Mouse (Mus musculus) limb, embryonic 13.5 days (tissue): Measurements from ENCODE around the gene Olfr106-ps. TPM values are rescaled to one million over a fixed set of nuclear protein-coding genes. Genes with fewer than 3 reads are reported as not detected.

Experiments
- ATAC-seq: fragments of 200-750 bp; cut with Nextera tagmentation; 2 replicates; pipeline ENCODE4 v1.8.0; 2017; ENCODE audit warnings: low read depth, moderate number of reproducible peaks, moderate TSS enrichment; ENCODE audit not compliant: low FRiP score
- H3K27ac ChIP-seq: fragments of 300-500 bp; sonication (generic); 2 replicates; pipeline ENCODE4 v1.5.1; 2015; ENCODE audit warnings: inconsistent platforms, mild to moderate bottlenecking, moderate library complexity
- H3K27me3 ChIP-seq: fragments of 300-500 bp; sonication (generic); 2 replicates; pipeline ENCODE4 v1.6.1; 2015; ENCODE audit warnings: mild to moderate bottlenecking, inconsistent platforms
- H3K36me3 ChIP-seq: fragments of 300-500 bp; sonication (generic); 2 replicates; pipeline ENCODE4 v1.6.1; 2015; ENCODE audit warnings: inconsistent platforms, mild to moderate bottlenecking, moderate library complexity
- H3K4me1 ChIP-seq: fragments of 300-500 bp; sonication (generic); 2 replicates; pipeline ENCODE4 v1.6.1; 2015; ENCODE audit warnings: inconsistent platforms
- H3K4me2 ChIP-seq: fragments of 300-500 bp; sonication (generic); replicated peaks from 2 replicates; pipeline ENCODE4 v1.6.1; 2015; ENCODE audit warnings: inconsistent platforms, mild to moderate bottlenecking, moderate library complexity
- H3K4me3 ChIP-seq: fragments of 300-500 bp; sonication (generic); 2 replicates; pipeline ENCODE4 v1.5.1; 2015; ENCODE audit warnings: moderate library complexity, mild to moderate bottlenecking, inconsistent platforms
- H3K9ac ChIP-seq: fragments of 300-500 bp; sonication (generic); 2 replicates; pipeline ENCODE4 v1.6.1; 2015; ENCODE audit warnings: mild to moderate bottlenecking, inconsistent platforms
- H3K9me3 ChIP-seq: fragments of 300-500 bp; sonication (generic); 2 replicates; pipeline ENCODE4 v1.6.1; 2016; ENCODE audit warnings: inconsistent platforms
- WGBS: fragments of 180-500 bp; shearing (Covaris S2); methylation state at CpG from one replicate; pipeline ENCODE4 v1.1.7; 2015; 5-methylcytosine and 5-hydroxymethylcytosine counted together
- polyA plus RNA-seq: library from polyadenylated mRNA; unstranded; fragments of >200 nt; fragmentation: Nextera tagmentation; extraction: Ambion mirVana; gene quantifications from 2 replicates; pipeline ENCODE4 v1.2.1, GENCODE M21; 2015

The Olfr106-ps gene
- not detected in 2 replicates for polyA plus RNA-seq

- ATAC-seq = no peak
- no peak within 1 kb of the TSS for H3K4me2 ChIP-seq
- H3K4me3 ChIP-seq = no peak within 1 kb of the TSS
- no peak within 1 kb of the TSS for H3K9ac ChIP-seq
- WGBS = 72% methylated on average over 1 of the region's 1 CpGs
- H3K9me3 ChIP-seq = no peaks in the 10 kb centered on the region
- H3K4me1 ChIP-seq = no peaks in the 10 kb centered on the region
- no peaks in the 10 kb centered on the region for H3K36me3 ChIP-seq
- no peak within 1 kb of the TSS for H3K27ac ChIP-seq
- H3K27me3 ChIP-seq = no peaks in the 10 kb centered on the region
Measured at GRCm38 (mm10) chr17:37390093-37390492, at the start of gene Olfr106-ps. Olfr106-ps (plus strand) TSS chr17:37390393.

DNA sequence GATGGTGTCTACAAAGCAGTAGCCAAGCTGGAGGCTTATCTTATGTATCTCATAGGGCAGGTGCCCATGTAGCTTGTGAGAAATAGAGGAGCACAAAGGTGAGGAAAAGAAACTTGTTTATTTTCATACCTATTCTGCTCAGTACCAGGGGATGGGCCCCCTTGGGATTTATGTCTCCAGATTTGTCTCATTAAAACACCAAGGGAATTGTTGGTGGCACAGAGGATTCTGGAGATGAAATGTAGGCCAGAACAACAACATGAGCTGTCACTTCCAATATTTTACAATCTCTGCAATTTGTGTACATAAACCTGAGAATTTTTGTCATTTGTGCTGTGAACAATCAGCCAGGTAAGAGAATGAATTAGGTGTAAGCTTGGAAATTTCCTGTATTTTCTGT is 30.9 kb upstream of the Olfr106-ps start, which contains the start of gene Olfr104-ps:
TSS of gene Olfr104-ps (plus strand) at position 301 of the 400 bp plus-strand sequence.
- ATAC-seq = no peak
- no peak within 1 kb of the TSS for H3K9ac ChIP-seq
- no peaks in the 10 kb centered on the region for H3K9me3 ChIP-seq
- H3K27me3 ChIP-seq = no peaks in the 10 kb centered on the region
- no peak within 1 kb of the TSS for H3K27ac ChIP-seq
- no peak within 1 kb of the TSS for H3K4me2 ChIP-seq
- no peaks in the 10 kb centered on the region for H3K36me3 ChIP-seq
- H3K4me3 ChIP-seq = no peak within 1 kb of the TSS
- H3K4me1 ChIP-seq = no peaks in the 10 kb centered on the region

DNA sequence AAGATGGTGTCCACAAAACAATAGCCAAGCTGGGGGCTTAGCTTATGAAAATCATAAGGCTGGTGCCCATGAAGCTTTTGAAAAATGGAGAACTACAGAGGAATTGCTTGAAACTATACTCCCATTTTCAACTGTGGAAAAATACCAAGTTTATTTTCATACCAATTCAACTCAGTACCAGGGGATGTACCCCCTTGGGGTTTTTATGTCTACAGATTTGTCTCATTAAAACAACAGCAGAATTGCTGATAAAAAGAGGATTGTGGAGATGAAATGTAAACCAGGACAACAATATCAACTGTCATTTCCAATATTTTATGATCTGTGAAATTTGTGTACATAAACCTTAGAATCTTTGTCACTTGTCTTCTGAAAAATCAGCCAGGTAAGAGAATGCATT is 11.5 kb upstream of the Olfr106-ps start, which contains the start of gene Olfr105-ps:
TSS of gene Olfr105-ps (plus strand) at position 301 of the 400 bp plus-strand sequence.
- no peaks in the 10 kb centered on the region for H3K27me3 ChIP-seq
- no peak within 1 kb of the TSS for H3K9ac ChIP-seq
- ATAC-seq = no peak
- H3K27ac ChIP-seq = no peak within 1 kb of the TSS
- no peak within 1 kb of the TSS for H3K4me3 ChIP-seq
- H3K4me2 ChIP-seq = no peak within 1 kb of the TSS
- H3K4me1 ChIP-seq = no peaks in the 10 kb centered on the region
- H3K36me3 ChIP-seq = no peaks in the 10 kb centered on the region
- 0 out of 2 replicates have a peak, but pooled peaks cover 2% of the 10 kb centered on the region for H3K9me3 ChIP-seq

GRCm38 (mm10) chr17:37398926-37399325 is 8.7 kb downstream of the Olfr106-ps start, which contains the start of gene Olfr107:
Olfr107 (plus strand) TSS chr17:37399226.
- 78% methylated on average over 3 of the region's 3 CpGs for WGBS
- no peak within 1 kb of the TSS for H3K27ac ChIP-seq
- H3K9ac ChIP-seq = no peak within 1 kb of the TSS
- no peaks in the 10 kb centered on the region for H3K27me3 ChIP-seq
- no peaks in the 10 kb centered on the region for H3K9me3 ChIP-seq
- no peak within 1 kb of the TSS for H3K4me2 ChIP-seq
- no peaks in the 10 kb centered on the region for H3K36me3 ChIP-seq
- no peak for ATAC-seq
- H3K4me3 ChIP-seq = no peak within 1 kb of the TSS
- H3K4me1 ChIP-seq = no peaks in the 10 kb centered on the region

GRCm38 (mm10) chr17:37413380-37413779 is 23.2 kb downstream of the Olfr106-ps start:
- Histone ChIP-seq H3K4me1 (no peaks in the 10 kb centered on the region), H3K36me3 (no peaks in the 10 kb centered on the region), H3K9ac (no peak overlapping the region), H3K27me3 (no peaks in the 10 kb centered on the region), H3K4me2 (no peak overlapping the region), H3K9me3 (0 out of 2 replicates have a peak, but pooled peaks cover 7% of the 10 kb centered on the region), H3K4me3 (no peak overlapping the region), H3K27ac (no peak overlapping the region)
- no peak for ATAC-seq

DNA sequence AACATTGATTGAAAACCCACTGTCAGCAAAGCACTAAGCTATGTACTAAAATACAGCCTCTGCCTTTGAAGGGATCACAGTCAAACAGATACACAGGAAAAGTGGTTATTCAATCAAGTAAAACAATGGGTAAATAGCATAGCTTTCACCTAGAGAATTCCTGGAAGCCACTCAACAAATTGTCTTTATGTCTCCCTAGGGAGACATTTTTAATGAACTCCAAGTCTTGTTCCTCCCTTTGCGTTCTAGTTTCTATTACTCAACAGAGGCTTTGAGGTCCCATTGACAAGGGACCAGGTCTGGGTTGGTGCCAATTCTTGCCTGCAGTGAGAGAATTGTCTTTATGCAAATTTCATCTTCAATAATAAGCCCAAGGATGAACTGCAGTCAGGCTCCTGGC is 55.0 kb downstream of the Olfr106-ps start, which contains the start of gene Olfr108:
TSS of gene Olfr108 (plus strand) at position 301 of the 400 bp plus-strand sequence.
- ATAC-seq = no peak
- Histone ChIP-seq H3K4me1 (no peaks in the 10 kb centered on the region), H3K27ac (no peak within 1 kb of the TSS), H3K36me3 (no peaks in the 10 kb centered on the region), H3K27me3 (no peaks in the 10 kb centered on the region), H3K4me2 (no peak within 1 kb of the TSS), H3K9me3 (no peaks in the 10 kb centered on the region; the same call in 1 of the 2 replicates), H3K9ac (no peak within 1 kb of the TSS), H3K4me3 (no peak within 1 kb of the TSS)
- 82% methylated on average over 1 of the region's 1 CpGs for WGBS

Other genes with a start within 250 kb of the Olfr106-ps start
- not detected in 2 replicates for gene Olfr93, start 228.9 kb upstream of the Olfr106-ps start, polyA plus RNA-seq
- gene Ubd, start 196.5 kb upstream of the Olfr106-ps start, polyA plus RNA-seq = not detected in 2 replicates
- not detected in 2 replicates for gene Olfr94, start 189.4 kb upstream of the Olfr106-ps start, polyA plus RNA-seq
- gene Olfr95, start 177.3 kb upstream of the Olfr106-ps start, polyA plus RNA-seq = not detected in 2 replicates
- gene Olfr96, start 170.2 kb upstream of the Olfr106-ps start, polyA plus RNA-seq = not detected in 2 replicates
- not detected in 2 replicates for gene Olfr97, start 153.1 kb upstream of the Olfr106-ps start, polyA plus RNA-seq
- not detected in 2 replicates for gene Olfr98, start 126.6 kb upstream of the Olfr106-ps start, polyA plus RNA-seq
- 1.8 and 2.0 TPM in 2 replicates for gene H2-M3, start 120.2 kb upstream of the Olfr106-ps start, polyA plus RNA-seq
- not detected in 2 replicates for gene Olfr99, start 106.9 kb upstream of the Olfr106-ps start, polyA plus RNA-seq
- gene Olfr101, start 86.1 kb upstream of the Olfr106-ps start, polyA plus RNA-seq = not detected in 2 replicates
- gene Olfr102, start 73.3 kb upstream of the Olfr106-ps start, polyA plus RNA-seq = not detected in 2 replicates
- gene Olfr103, start 50.7 kb upstream of the Olfr106-ps start, polyA plus RNA-seq = not detected in 2 replicates
- gene Olfr104-ps, start 30.8 kb upstream of the Olfr106-ps start, polyA plus RNA-seq = not detected in 2 replicates
- not detected in 2 replicates for gene Olfr105-ps, start 11.4 kb upstream of the Olfr106-ps start, polyA plus RNA-seq
- 0.04 TPM in 1 of 2 replicates, not detected in the other for gene Olfr107, start 8.8 kb downstream of the Olfr106-ps start, polyA plus RNA-seq
- not detected in 2 replicates for gene Olfr108, start 55.1 kb downstream of the Olfr106-ps start, polyA plus RNA-seq
- not detected in 2 replicates for gene Olfr109, start 68.5 kb downstream of the Olfr106-ps start, polyA plus RNA-seq
- not detected in 2 replicates for gene H2-M2, start 93.2 kb downstream of the Olfr106-ps start, polyA plus RNA-seq
- gene Olfr110, start 102.1 kb downstream of the Olfr106-ps start, polyA plus RNA-seq = not detected in 2 replicates
- not detected in 2 replicates for gene Olfr111, start 117.6 kb downstream of the Olfr106-ps start, polyA plus RNA-seq
- gene Olfr112, start 179.1 kb downstream of the Olfr106-ps start, polyA plus RNA-seq = not detected in 2 replicates
- not detected in 2 replicates for gene Olfr113, start 187.3 kb downstream of the Olfr106-ps start, polyA plus RNA-seq
- not detected in 2 replicates for gene Olfr114, start 202.3 kb downstream of the Olfr106-ps start, polyA plus RNA-seq
- not detected in 2 replicates for gene Olfr115, start 236.7 kb downstream of the Olfr106-ps start, polyA plus RNA-seq
- not detected in 2 replicates for gene Olfr116, start 236.8 kb downstream of the Olfr106-ps start, polyA plus RNA-seq